Mouse (Mus musculus) cerebellum, adult 2 months (tissue): ENCODE measurements around the gene Wdr81.

Source experiments
- CTCF ChIP-seq: fragments of 200-500 bp; IDR thresholded peaks from 2 replicates; pipeline ENCODE4 v1.5.1; 2011; ENCODE audit warnings: low read depth, mild to moderate bottlenecking, control low read depth, low read length, moderate library complexity, borderline replicate concordance; ENCODE audit not compliant: insufficient read depth
- POLR2A ChIP-seq: fragments of 200-500 bp; IDR thresholded peaks from 2 replicates; pipeline ENCODE4 v1.6.1; 2011; ENCODE audit warnings: low read length, control low read depth, borderline replicate concordance; ENCODE audit not compliant: insufficient read depth

DNA sequence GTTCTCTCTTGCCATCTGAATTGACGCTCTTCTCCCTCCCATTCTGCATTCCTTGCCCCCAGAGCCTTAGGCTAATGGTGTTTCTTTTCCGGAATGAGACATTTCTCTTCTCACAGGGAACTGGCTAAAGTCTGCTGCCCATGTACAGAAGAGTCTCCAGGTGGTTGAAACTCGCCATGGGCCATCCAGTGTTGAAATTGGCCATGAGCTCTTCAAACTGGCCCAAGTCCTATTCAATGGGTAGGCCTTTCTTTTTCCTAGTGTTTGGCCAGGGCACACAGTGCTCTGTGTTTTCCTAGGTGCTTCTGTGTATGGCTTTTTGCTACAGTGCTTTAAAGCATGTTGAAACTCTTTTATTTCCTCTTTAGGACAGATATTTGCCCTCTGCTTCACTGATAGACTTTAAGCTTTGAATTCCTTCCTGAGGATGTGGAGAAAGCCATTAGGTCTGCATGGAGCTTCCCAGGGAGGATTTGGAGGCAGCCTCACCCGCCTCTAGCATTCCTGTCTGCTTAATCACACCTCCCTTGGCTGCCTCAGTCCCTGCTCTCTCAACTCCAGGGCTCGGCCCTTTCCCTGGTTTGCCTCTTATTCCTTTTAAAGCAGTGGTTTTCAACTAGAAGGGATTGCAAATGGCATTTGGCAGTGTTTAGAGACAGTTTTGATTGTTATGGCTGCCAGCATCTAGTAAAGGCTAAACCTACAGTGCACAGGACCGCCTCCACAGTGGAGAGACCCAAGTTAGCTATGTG, 51.0 kb downstream of the Wdr81 start:
- TF ChIP-seq POLR2A (no peak), CTCF (no peak)
